Mouse (Mus musculus) olfactory bulb, adult 2 months (tissue): ENCODE data around the gene Cacna2d2. TPM values are rescaled to one million over a fixed set of nuclear protein-coding genes. Genes with fewer than 3 reads are reported as not detected.
A peak's percentile ranks its signal among the peaks of the same experiment; 100 is the strongest.

Source experiments
- H3K27ac ChIP-seq: fragments of 200-500 bp; 2 replicates; pipeline ENCODE4 v1.5.1; 2012; ENCODE audit warnings: low read depth, low read length; ENCODE audit not compliant: insufficient read depth
- H3K4me1 ChIP-seq: fragments of 200-500 bp; 2 replicates; pipeline ENCODE4 v1.6.1; 2012; ENCODE audit warnings: low read length; ENCODE audit not compliant: control insufficient read depth, insufficient read depth
- H3K4me3 ChIP-seq: fragments of 200-500 bp; 2 replicates; pipeline ENCODE4 v1.5.1; 2012; ENCODE audit warnings: mild to moderate bottlenecking, low read depth, low read length, moderate library complexity; ENCODE audit not compliant: insufficient read depth
- CTCF ChIP-seq: fragments of 200-500 bp; IDR thresholded peaks from 2 replicates; pipeline ENCODE4 v1.5.1; 2012; ENCODE audit warnings: low read depth, mild to moderate bottlenecking, low read length, moderate library complexity; ENCODE audit not compliant: insufficient read depth
- POLR2A ChIP-seq: fragments of 200-500 bp; IDR thresholded peaks from 2 replicates; pipeline ENCODE4 v1.6.1; 2012; ENCODE audit warnings: mild to moderate bottlenecking, low read depth, low read length, moderate library complexity; ENCODE audit not compliant: insufficient read depth
- WGBS: fragments of 180-500 bp; shearing (Covaris S2); methylation state at CpG from one replicate; pipeline ENCODE4 v1.1.7; 2018; 5-methylcytosine and 5-hydroxymethylcytosine counted together
- polyA plus RNA-seq: library from polyadenylated mRNA; stranded (reverse); fragments of >200 nt; gene quantifications from 2 replicates; pipeline ENCODE4 v1.2.4, GENCODE M21; 2012; ENCODE audit warnings: low replicate concordance; ENCODE audit not compliant: missing spikeins, insufficient read depth, insufficient read length

Gene Cacna2d2
- polyA plus RNA-seq, 1 experiment, result not detected

DNA sequence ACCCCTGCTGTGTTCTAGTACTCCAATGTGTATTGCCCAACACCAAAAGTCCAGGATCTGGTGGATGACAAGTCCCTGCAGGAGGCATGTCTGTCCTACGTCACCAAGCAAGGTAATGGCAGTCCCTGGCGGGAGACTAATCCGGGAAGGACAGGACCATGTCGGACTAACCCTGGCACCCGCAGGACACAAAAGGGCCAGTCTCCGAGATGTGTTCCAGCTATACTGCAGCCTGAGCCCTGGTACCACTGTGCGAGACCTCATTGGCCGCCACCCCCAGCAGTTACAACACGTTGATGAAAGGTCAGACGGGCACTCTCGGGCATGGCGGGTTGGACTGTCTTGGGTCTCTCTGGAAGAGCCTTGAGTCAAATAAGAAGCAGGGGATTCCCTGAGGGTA, 145.3 kb downstream of the Cacna2d2 start:
- TF ChIP-seq CTCF (no peak), POLR2A (no peak)
- Histone ChIP-seq H3K27ac (no peak overlapping the region), H3K4me1 (peaks cover 31% of the 10 kb centered on the region), H3K4me3 (no peak overlapping the region)
- 96% methylated on average over 12 of the region's 12 CpGs for WGBS

DNA sequence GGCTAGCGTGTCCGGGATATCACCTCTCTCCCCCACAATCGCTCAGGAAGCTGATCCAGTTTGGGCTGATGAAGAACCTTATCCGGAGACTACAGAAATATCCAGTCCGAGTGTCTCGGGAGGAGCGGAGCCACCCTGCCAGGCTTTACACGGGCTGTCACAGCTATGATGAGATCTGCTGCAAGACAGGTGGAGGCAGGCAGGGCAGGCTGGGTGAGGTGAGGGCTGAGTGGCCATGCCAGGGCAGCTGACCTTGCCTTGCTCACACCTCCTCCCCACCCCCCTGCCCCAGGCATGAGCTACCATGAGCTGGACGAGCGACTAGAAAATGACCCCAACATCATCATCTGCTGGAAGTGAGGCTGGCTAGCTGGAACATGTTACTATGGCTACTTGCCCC, 145.8 kb downstream of the Cacna2d2 start:
- no peak for TF ChIP-seq POLR2A
- no peak for TF ChIP-seq CTCF
- H3K4me1 ChIP-seq, result peaks cover 31% of the 10 kb centered on the region
- WGBS, result 86% methylated on average over 10 of the region's 10 CpGs
- H3K4me3 ChIP-seq, result no peak overlapping the region
- H3K27ac ChIP-seq, result no peak overlapping the region

DNA sequence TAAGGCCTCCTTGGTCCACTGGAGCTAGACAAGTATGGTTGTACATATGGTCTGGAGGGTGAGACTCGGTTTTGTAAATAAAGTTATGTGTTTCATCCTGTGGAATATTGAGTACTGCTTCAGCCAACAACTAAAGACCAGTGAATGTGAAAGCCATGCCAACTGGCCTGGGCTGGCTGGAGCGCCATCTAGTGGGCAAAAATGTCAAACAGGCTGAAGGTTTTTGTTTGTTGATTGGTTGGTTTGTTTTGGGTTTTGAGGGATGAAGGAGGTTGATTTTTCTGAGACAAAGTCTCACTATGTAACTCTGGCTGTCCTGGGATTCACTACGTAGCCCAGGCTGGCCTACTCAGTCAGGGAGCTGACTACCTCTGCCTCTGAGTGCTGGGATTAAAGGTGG, 146.2 kb downstream of the Cacna2d2 start:
- TF ChIP-seq POLR2A (no peak), CTCF (peak; percentile 41; the same call in 1 of the 2 replicates)
- no peak overlapping the region for H3K4me3 ChIP-seq
- H3K4me1 ChIP-seq, result peaks cover 31% of the 10 kb centered on the region
- 14% methylated on average over 3 of the region's 3 CpGs for WGBS
- H3K27ac ChIP-seq, result no peak overlapping the region

DNA sequence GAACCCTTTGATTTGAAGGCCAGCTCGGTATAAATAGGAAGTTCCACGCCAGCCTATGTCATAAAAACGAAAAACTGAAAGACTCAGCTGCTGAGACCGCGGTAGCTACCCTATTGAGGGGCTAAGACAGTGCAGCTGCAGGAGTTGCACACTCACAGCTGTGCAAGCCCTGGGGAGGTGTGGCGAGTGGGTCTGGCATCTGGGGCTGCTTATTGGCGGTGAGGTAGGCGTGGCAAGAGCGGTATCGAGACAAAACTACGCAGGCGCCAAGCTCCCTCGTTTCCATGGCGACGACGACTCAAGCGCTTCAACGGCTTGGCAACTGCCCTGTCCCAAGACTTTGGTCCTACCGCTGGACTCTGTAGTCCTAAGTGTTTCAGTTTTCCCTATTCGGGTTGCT, 147.6 kb downstream of the Cacna2d2 start, which contains the start of gene Zmynd10:
Gene Zmynd10, plus strand, starts transcription at position 273 of the 400 bp plus-strand sequence.
- Histone ChIP-seq H3K4me3 (peak within 1 kb of the TSS; percentile 3), H3K27ac (peak within 1 kb of the TSS; percentile 53), H3K4me1 (peaks cover 36% of the 10 kb centered on the region)
- WGBS, result 2% methylated on average over 20 of the region's 20 CpGs
- 0 out of 2 replicates have a peak, but pooled peaks have one; percentile 17 for TF ChIP-seq POLR2A
- no peak for TF ChIP-seq CTCF

DNA sequence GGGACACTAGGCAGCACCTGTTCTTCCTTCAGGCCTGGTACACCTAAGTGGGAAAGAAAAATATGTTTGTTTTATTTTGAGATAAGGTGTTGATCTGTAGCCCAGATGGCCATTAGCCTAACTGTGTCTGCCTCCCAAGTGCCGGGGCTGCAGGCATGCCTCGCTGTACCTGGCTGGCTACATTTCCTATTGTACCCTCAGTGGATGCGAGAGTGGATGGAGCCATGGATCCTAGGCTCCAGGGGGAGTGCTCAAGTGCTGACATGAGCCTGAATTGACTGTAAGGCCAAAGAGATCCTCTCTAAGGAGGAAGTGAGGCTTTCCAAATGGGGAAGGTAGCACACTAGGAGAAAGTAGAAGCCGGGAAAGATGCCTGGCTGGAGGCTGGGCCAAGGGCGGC, 148.5 kb downstream of the Cacna2d2 start:
- WGBS, result 86% methylated on average over 5 of the region's 5 CpGs
- Histone ChIP-seq H3K27ac (no peak overlapping the region), H3K4me1 (peaks cover 33% of the 10 kb centered on the region), H3K4me3 (no peak overlapping the region)
- TF ChIP-seq POLR2A (no peak), CTCF (no peak)

DNA sequence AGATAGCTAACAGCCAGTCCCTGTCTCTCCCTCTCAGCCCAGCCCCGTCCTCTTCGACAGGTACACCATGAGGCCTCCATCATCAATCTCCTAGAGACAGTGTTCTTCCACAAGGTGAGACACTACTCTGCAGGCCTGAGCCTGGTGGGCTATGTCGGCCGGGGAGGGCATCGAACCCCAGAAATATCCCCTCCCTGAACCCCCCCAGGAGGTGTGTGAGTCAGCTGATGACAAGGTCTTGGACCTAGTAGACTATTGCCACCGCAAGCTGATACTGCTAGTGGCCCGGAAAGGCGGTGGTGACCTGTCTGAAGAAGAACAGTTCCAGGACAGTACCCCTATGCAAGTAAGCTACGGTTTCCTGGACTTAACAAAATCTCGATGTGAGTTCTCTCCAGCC, 149.4 kb downstream of the Cacna2d2 start:
- 96% methylated on average over 10 of the region's 10 CpGs for WGBS
- TF ChIP-seq CTCF (no peak), POLR2A (no peak)
- Histone ChIP-seq H3K4me1 (peaks cover 36% of the 10 kb centered on the region), H3K27ac (no peak overlapping the region), H3K4me3 (no peak overlapping the region)

DNA sequence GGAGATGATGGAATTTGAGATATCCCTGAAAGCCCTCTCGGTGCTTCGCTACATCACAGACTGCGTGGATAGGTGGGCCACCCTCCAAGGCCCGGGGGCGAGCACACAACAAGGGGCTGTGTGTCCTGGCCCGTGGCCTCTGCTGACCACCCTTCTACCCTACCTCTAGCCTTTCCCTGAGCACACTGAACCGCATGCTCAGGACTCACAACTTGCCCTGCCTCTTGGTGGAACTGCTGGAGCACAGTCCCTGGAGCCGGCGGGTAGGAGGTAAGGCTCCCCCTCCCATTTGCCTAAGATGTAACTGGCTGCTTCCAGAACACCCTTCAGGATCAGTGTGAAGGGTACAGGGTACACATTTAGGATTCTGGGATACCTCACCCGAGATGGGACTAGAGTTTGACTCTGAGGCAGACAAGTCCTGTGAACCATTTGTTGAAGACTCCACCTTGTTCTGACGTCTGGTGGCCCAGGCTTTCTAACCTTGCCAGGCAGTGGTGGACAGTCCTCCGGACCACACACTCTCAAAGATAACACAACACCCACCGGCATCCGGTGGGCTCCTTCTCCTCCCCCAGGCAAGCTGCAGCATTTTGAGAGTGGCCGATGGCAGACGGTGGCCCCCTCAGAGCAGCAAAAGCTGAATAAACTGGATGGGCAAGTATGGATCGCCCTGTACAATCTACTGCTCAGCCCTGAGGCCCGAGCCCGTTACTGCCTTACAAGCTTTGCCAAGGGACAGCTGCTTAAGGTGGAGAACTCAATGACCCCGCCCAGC, 150.1 kb downstream of the Cacna2d2 start:
- WGBS, result 92% methylated on average over 20 of the region's 20 CpGs
- Histone ChIP-seq H3K27ac (no peak overlapping the region), H3K4me1 (peaks cover 39% of the 10 kb centered on the region), H3K4me3 (no peak overlapping the region)
- no peak for TF ChIP-seq POLR2A
- TF ChIP-seq CTCF, result no peak

DNA sequence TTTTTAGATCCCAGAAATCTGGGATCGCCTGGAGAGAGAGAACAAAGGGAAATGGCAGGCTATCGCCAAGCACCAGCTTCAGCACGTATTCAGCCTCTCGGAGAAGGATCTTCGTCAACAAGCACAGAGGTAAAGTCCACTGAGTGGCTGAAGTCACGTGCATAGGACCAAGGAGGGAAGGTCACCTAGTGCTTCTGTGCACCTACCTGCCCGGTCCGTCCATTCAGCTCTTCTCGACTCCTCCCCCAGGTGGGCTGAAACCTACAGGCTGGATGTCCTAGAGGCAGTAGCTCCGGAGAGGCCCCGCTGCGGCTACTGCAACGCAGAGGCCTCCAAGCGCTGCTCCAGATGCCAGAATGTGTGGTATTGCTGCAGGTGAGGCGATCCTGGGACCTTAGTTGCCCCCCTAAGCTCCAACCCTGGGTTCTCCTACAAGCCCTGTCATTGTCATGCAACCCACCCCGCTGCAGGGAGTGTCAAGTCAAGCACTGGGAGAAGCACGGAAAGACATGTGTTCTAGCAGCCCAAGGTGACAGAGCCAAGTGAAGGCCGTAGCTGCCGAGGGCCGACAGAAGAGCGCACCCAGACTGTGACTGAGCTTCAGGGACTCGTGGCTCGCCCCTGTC, 151.2 kb downstream of the Cacna2d2 start:
- TF ChIP-seq CTCF, result no peak
- TF ChIP-seq POLR2A, result no peak
- WGBS, result 79% methylated on average over 23 of the region's 23 CpGs
- Histone ChIP-seq H3K4me1 (peaks cover 35% of the 10 kb centered on the region), H3K27ac (no peak overlapping the region), H3K4me3 (no peak overlapping the region)
